Mouse (Mus musculus) limb, embryonic 11.5 days (tissue): ENCODE results near the gene Txnrd3. TPM values are rescaled to one million over a fixed set of nuclear protein-coding genes. Genes with fewer than 3 reads are reported as not detected.

Experiments used
- ATAC-seq: fragments of 200-750 bp; cut with Nextera tagmentation; 2 replicates; pipeline ENCODE4 v1.8.0; 2017; ENCODE audit warnings: low read depth; ENCODE audit not compliant: insufficient number of reproducible peaks, low FRiP score, low TSS enrichment
- DNase-seq: peaks from one replicate; pipeline ENCODE4 v3.0.0-alpha.2; 2015; ENCODE audit warnings: low spot score
- H3K27ac ChIP-seq: fragments of 300-500 bp; sonication (generic); replicated peaks from 2 replicates; pipeline ENCODE4 v1.5.1; 2014; ENCODE audit warnings: low read depth, mild to moderate bottlenecking, low read length
- H3K27me3 ChIP-seq: fragments of 300-500 bp; sonication (generic); 2 replicates; pipeline ENCODE4 v1.6.1; 2014; ENCODE audit warnings: mild to moderate bottlenecking, low read length, mixed read lengths; ENCODE audit not compliant: control insufficient read depth, insufficient read depth
- H3K36me3 ChIP-seq: fragments of 300-500 bp; sonication (generic); 2 replicates; pipeline ENCODE4 v1.6.1; 2014; ENCODE audit warnings: mild to moderate bottlenecking, low read length, moderate library complexity, mixed read lengths; ENCODE audit not compliant: control insufficient read depth, insufficient read depth
- H3K4me1 ChIP-seq: fragments of 300-500 bp; sonication (generic); 2 replicates; pipeline ENCODE4 v1.6.1; 2014; ENCODE audit warnings: low read length, mixed read lengths; ENCODE audit not compliant: control insufficient read depth, insufficient read depth
- H3K4me2 ChIP-seq: fragments of 300-500 bp; sonication (generic); 2 replicates; pipeline ENCODE4 v1.6.1; 2014; ENCODE audit warnings: low read depth, mild to moderate bottlenecking, moderate library complexity; ENCODE audit not compliant: severe bottlenecking
- H3K4me3 ChIP-seq: fragments of 300-500 bp; sonication (generic); 2 replicates; pipeline ENCODE4 v1.5.1; 2014; ENCODE audit warnings: low read depth, low read length
- H3K9ac ChIP-seq: fragments of 300-500 bp; sonication (generic); 2 replicates; pipeline ENCODE4 v1.6.1; 2014; ENCODE audit warnings: mild to moderate bottlenecking, low read length
- H3K9me3 ChIP-seq: fragments of 300-500 bp; sonication (generic); 2 replicates; pipeline ENCODE4 v1.6.1; 2016; ENCODE audit warnings: low read length; ENCODE audit not compliant: control insufficient read depth
- WGBS: fragments of 180-500 bp; shearing (Covaris S2); extraction: QIAGEN DNeasy Blood & Tissue Kit; methylation state at CpG from one replicate; pipeline ENCODE4 v1.1.7; 2014; 5-methylcytosine and 5-hydroxymethylcytosine counted together
- polyA plus RNA-seq: library from polyadenylated mRNA; unstranded; fragments of >200 nt; fragmentation: Nextera tagmentation; extraction: Ambion mirVana; gene quantifications from 2 replicates; pipeline ENCODE4 v1.2.1, GENCODE M21; 2014

The Txnrd3 gene
- 9.0 and 10.4 TPM in 2 replicates for polyA plus RNA-seq

DNA sequence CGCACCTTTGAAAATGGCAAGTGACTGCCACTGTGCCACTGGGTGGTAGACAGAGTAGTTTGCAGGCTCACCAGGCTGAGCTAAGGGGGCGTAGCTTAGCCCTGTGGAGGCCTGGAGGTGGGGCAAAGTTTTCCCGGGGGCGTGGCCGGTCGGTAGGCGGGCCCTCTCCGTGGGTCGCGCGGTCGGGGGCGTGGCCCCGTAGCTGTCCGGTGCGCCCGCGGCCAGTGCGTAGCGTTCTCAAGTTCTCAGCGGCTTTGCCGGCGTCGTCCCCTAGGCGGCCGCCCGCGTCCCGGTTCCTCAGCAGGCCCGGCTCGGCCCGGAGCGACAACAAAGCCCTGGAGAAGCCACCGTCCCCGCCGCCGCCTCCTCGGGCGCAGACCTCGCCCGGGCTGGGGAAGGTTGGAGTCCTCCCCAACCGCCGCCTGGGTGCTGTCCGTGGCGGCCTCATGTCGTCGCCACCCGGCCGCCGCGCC, at the start of gene Txnrd3:
Gene Txnrd3, plus strand, starts transcription at position 191 of the 473 bp plus-strand sequence.
- H3K9ac ChIP-seq = peak within 1 kb of the TSS; percentile 64
- peak within 1 kb of the TSS; percentile 59 for H3K4me3 ChIP-seq
- DNase-seq (peak; percentile 90), ATAC-seq (peak; percentile 88)
- WGBS = 1% methylated on average over 46 of the region's 51 CpGs
- H3K27me3 ChIP-seq = no peaks in the 10 kb centered on the region
- H3K4me1 ChIP-seq = no peaks in the 10 kb centered on the region
- no peaks in the 10 kb centered on the region for H3K9me3 ChIP-seq
- H3K36me3 ChIP-seq = no peaks in the 10 kb centered on the region
- peak within 1 kb of the TSS; percentile 68 for H3K27ac ChIP-seq
- peak within 1 kb of the TSS; percentile 87 for H3K4me2 ChIP-seq

DNA sequence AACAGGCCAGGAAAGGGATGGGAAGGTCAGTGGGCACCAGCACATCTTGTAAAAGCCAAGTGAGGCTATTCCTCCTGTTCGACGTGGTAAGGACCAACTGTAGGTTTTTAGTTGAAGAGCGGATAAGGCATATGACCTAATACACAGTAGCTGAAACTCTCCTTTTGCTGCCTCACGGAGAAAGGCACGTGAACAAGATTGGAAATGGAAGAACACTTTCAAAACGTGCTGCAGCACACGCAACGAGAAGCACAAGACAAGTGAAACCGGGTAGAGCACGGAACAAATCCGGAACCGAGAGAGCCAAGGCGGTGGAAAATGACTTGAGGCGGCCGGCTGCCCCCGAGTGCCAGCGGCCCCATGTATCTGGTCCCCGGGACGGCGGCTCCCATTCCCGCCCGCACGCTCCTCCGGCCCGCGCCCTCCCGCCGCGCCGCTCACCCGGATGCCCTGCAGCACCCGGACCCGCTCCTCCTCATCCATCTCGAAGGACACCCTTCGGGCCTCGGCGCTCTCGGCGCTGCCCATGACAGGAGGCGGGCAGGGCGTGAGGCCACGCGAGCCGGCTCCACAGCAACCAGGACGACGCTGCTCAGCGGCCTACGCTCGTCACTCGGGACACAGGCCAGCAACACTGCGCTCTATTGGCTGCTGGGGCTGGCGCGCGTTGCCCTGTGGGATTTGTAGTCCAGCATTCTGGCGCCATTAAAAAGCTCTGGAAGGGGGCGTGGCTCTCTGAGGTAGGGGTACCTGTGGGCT, 48.6 kb upstream of the Txnrd3 start, which contains the start of gene Chchd6:
Gene Chchd6, minus strand, starts transcription at position 635 of the 759 bp plus-strand sequence.
- Histone ChIP-seq H3K4me2 (peak within 1 kb of the TSS; percentile 79), H3K9ac (peak within 1 kb of the TSS; percentile 57), H3K4me1 (0 out of 2 replicates have a peak, but pooled peaks cover 3% of the 10 kb centered on the region), H3K4me3 (peak within 1 kb of the TSS; percentile 75), H3K9me3 (no peaks in the 10 kb centered on the region), H3K36me3 (no peaks in the 10 kb centered on the region), H3K27ac (no peak within 1 kb of the TSS), H3K27me3 (no peaks in the 10 kb centered on the region)
- under 1% methylated on average over 52 of the region's 56 CpGs for WGBS
- ATAC-seq (peak; percentile 98), DNase-seq (peak; percentile 98)

DNA sequence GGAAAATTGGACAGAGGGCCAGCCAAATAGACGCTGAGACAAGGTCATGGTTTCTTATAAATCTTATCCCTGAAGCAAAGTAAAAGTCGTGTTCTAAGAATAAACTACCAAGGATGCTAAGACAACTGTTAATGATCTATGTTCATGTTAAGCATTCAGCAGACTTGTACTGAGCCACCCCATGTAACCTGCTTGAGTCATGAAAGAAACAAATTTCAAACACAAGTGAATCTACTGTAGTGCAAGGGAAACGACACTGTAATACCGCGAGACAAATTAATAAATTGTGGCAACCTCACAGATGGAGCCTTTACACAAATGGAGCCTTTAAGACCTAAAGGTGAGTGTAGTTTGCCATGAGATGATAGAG, 48.0 kb upstream of the Txnrd3 start:
- ATAC-seq (0 out of 2 replicates have a peak, but pooled peaks have one; percentile 18), DNase-seq (no peak)
- Histone ChIP-seq H3K9me3 (no peaks in the 10 kb centered on the region), H3K27ac (no peak overlapping the region), H3K4me2 (no peak overlapping the region), H3K9ac (no peak overlapping the region), H3K4me3 (no peak overlapping the region), H3K4me1 (0 out of 2 replicates have a peak, but pooled peaks cover 3% of the 10 kb centered on the region), H3K27me3 (no peaks in the 10 kb centered on the region), H3K36me3 (no peaks in the 10 kb centered on the region)
- 24% methylated on average over 5 of the region's 5 CpGs for WGBS

DNA sequence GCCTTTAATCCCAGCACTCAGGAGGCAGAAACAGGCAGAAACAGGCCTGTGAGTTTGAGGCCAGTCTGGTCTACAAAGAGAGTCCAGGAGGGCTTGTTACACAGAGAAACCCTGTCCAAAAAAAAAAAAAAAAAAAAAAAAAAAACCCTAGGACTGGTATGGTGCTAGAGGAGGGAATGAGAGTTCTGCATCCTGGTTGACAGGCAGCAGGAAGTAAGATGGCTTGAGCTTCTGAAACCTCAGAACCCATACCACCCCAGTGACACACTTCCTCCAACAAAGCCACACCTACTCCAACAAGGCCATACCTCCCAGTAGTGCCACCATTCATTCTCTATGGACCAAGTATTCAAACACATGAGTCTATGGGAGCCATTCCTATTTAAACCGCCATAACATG, 47.3 kb upstream of the Txnrd3 start:
- H3K27ac ChIP-seq = no peak overlapping the region
- no peak overlapping the region for H3K4me3 ChIP-seq
- no peak overlapping the region for H3K9ac ChIP-seq
- DNase-seq (no peak), ATAC-seq (no peak)
- no peaks in the 10 kb centered on the region for H3K9me3 ChIP-seq
- H3K4me1 ChIP-seq = 0 out of 2 replicates have a peak, but pooled peaks cover 3% of the 10 kb centered on the region
- no peaks in the 10 kb centered on the region for H3K27me3 ChIP-seq
- 88% methylated on average over 1 of the region's 1 CpGs for WGBS
- H3K4me2 ChIP-seq = no peak overlapping the region
- no peaks in the 10 kb centered on the region for H3K36me3 ChIP-seq

DNA sequence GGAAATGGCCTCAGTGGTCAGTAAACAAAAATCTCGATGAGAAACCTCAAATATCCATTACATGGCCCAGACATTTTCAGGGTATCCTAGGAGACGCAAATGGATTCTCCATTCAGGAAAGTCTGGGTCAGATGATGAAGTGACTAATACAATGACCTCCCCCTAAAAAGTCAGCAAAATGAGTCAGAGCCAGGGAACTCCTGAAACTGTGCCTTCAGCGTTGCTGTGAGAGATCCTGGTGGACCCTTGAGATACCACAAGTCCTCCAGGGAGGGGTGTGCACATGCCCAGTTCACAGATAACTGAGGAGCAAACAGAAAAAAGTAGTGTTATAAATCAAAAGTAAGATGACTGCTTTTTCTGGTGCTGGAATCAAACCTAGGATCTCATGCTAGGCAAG, 37.7 kb upstream of the Txnrd3 start:
- 76% methylated on average over 3 of the region's 3 CpGs for WGBS
- Histone ChIP-seq H3K9me3 (no peaks in the 10 kb centered on the region), H3K9ac (no peak overlapping the region), H3K4me3 (no peak overlapping the region), H3K4me2 (no peak overlapping the region), H3K4me1 (no peaks in the 10 kb centered on the region), H3K27ac (no peak overlapping the region), H3K36me3 (no peaks in the 10 kb centered on the region), H3K27me3 (no peaks in the 10 kb centered on the region)
- DNase-seq = no peak
- no peak for ATAC-seq

DNA sequence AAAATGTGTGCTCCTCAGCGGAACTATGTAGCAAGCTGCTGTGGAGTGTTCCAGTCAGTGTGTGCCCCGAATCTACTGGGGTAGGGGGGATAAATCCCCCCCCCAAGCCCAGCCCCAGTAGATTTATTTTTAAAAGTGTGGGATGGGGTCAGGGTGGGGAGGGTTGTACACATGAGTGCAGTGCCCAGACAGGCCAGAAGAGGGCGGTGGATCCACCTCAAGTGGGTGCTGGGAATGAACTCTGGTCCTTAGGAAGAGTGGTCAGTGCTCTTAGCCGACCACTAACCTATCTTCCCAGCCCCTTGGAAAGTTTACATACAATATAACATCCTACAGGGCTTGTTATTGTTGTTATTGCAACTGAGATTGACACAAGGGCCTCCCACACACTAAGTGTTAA, 35.8 kb upstream of the Txnrd3 start:
- no peak for DNase-seq
- H3K4me2 ChIP-seq = no peak overlapping the region
- 51% methylated on average over 4 of the region's 4 CpGs for WGBS
- no peaks in the 10 kb centered on the region for H3K4me1 ChIP-seq
- H3K27me3 ChIP-seq = no peaks in the 10 kb centered on the region
- H3K27ac ChIP-seq = no peak overlapping the region
- H3K9me3 ChIP-seq = no peaks in the 10 kb centered on the region
- no peak overlapping the region for H3K4me3 ChIP-seq
- no peaks in the 10 kb centered on the region for H3K36me3 ChIP-seq
- no peak overlapping the region for H3K9ac ChIP-seq
- ATAC-seq = no peak

DNA sequence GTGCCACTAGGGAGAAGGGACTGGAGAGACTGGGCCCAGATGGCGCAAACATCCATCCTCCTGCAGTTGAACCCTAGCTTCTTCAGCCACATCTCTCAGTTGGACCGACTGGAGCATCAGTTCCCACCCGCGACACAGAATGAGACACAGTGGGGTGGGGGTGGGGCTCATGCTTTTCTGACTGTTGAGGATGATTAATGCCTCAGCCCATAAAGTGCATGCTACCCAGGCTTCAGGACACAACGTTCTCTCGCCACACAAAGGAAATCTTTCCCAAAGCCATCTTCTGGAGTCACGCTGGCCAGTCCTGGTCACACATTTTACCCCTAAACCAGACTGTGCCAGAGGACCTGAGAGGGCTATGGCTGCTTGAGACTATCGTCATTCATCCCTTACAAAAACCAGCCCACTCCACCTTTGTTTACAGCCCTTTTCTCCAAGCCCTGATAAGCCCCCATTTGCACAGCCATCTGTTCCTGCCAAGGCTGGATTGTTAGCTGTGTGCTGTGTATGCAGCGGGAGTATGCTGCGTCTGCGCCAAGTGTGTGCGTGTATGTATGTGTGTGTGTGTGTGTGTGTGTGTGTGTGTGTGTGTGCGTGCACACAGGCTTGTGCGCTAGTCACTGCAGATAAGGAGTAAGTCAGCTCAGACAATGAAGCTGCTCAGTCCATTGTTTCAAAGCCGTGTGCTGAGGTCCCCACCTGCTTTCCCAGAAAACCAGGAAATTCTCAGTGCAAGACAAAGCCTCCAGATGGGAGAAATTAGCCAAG, 30.3 kb upstream of the Txnrd3 start:
- Histone ChIP-seq H3K9ac (peak overlapping the region; percentile 30), H3K9me3 (no peaks in the 10 kb centered on the region), H3K36me3 (no peaks in the 10 kb centered on the region), H3K4me3 (no peak overlapping the region), H3K27me3 (no peaks in the 10 kb centered on the region), H3K4me2 (no peak overlapping the region), H3K4me1 (peaks cover 21% of the 10 kb centered on the region), H3K27ac (peak overlapping the region; percentile 76)
- DNase-seq (peak; percentile 44), ATAC-seq (peak; percentile 73)
- WGBS = 59% methylated on average over 15 of the region's 15 CpGs

DNA sequence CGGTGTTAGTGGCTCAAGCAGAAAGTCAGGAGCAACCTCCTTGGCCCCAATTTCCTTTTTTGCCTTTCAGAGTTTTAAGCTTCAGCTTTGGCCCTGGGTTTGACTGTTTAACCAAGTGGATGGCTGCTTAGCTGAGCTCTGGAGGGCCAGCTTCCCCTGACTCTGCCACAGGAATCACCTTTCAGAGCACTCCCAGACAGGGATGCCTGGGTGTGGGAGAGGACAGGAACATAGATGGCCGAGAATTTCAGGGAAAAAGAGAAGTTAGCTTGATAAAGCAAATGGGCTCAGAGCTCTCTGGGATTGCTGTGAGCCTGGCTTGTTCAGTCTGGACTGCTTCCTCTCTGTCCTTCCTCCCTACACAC, 29.7 kb upstream of the Txnrd3 start:
- peak; percentile 50; the same call in 1 of the 2 replicates for ATAC-seq

More for the DNA sequence above, 29.7 kb upstream of the Txnrd3 start:
- Histone ChIP-seq H3K9me3 (no peaks in the 10 kb centered on the region), H3K4me2 (no peak overlapping the region), H3K36me3 (no peaks in the 10 kb centered on the region), H3K4me1 (peaks cover 21% of the 10 kb centered on the region), H3K9ac (no peak overlapping the region), H3K27me3 (no peaks in the 10 kb centered on the region), H3K27ac (peak overlapping the region; percentile 53; the same call in 1 of the 2 replicates), H3K4me3 (no peak overlapping the region)
- DNase-seq = peak; percentile 44
- WGBS = 16% methylated on average over 2 of the region's 2 CpGs
